Mouse (Mus musculus): Measurements from ENCODE around the gene Catspere2. TPM values are rescaled to one million over a fixed set of nuclear protein-coding genes. Genes with fewer than 3 reads are reported as not detected.
A peak's percentile ranks its signal among the peaks of the same experiment; 100 is the strongest.
"Not testable (repeated sequence)": the region's sequence is repeated elsewhere in the genome, so short reads cannot be mapped to it uniquely, and the experiment has no call there.

The Catspere2 gene
- polyA plus RNA-seq, 1 experiment from 2014 or later, result 0.09 TPM

DNA sequence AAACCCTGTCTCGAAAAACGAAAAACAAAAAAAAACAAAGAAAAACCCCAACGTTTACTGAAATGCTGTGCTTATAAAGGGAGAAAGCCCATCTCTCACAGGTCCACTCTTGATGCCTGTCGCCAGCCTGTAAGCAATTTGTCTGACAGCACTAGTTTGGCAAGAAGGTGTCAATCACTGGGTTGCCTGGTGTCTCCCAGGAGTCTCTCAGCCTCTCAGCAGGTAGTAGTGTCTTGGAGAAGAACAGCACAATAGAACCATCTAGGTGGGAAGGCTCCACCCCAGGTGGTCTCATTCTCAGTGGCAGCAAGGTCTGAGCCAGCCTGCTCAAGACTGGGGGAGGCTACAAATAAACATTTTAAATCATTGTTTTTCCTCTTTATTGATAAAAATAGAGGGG is 224.6 kb downstream of the Catspere2 start:
- 90% methylated on average over 4 of the region's 4 CpGs for WGBS
- ATAC-seq, result not testable (repeated sequence)

GRCm38 (mm10) chr1:178209966-178210365 is 226.7 kb downstream of the Catspere2 start:
- Histone ChIP-seq H3K27ac (ENCODE audit: low read length) (no peak overlapping the region), H3K4me3 (ENCODE audit: low read length) (no peak overlapping the region), H3K36me3 (ENCODE audit: control insufficient read depth, insufficient read depth, low read length) (no peaks in the 10 kb centered on the region), H3K9me3 (ENCODE audit: control insufficient read depth, low read length) (no peaks in the 10 kb centered on the region), H3K27me3 (replicated peaks; ENCODE audit: control insufficient read depth, insufficient read depth, low read length) (no peaks in the 10 kb centered on the region), H3K4me1 (ENCODE audit: control insufficient read depth, insufficient read depth, low read length) (no peaks in the 10 kb centered on the region), H3K9ac (ENCODE audit: low read depth, low read length) (no peak overlapping the region), H3K4me2 (ENCODE audit: low read depth, low read length) (no peak overlapping the region)
- ATAC-seq, result no peak

More for the DNA sequence above, 224.6 kb downstream of the Catspere2 start:
- not testable (repeated sequence) for H3K36me3 ChIP-seq (ENCODE audit: control insufficient read depth, insufficient read depth, low read length); H3K9ac ChIP-seq (ENCODE audit: low read depth, low read length); H3K27ac ChIP-seq (ENCODE audit: low read length); H3K4me3 ChIP-seq (ENCODE audit: low read length); H3K4me2 ChIP-seq (ENCODE audit: low read depth, low read length); H3K27me3 ChIP-seq (replicated peaks; ENCODE audit: control insufficient read depth, insufficient read depth, low read length); H3K9me3 ChIP-seq (ENCODE audit: control insufficient read depth, low read length); H3K4me1 ChIP-seq (ENCODE audit: control insufficient read depth, insufficient read depth, low read length)

DNA sequence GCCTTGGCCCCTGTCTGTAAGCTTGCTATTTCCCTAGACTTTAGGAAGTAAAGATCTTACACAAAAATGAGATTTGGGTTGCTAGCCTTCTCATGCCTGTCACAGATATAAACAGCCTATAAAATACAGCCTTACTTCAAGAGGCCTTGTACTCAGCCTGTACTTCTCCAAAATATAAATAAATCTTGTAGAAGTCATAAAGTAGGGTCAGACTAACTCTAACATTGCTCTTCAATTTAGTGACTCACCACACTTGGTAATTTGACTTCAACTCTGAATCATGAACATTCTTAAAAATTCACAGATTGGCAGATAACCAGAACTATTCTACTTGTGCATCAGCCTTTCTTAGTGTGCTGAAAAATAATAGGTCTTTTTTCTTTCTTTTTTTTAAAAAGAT is 233.9 kb downstream of the Catspere2 start:
- H3K27me3 ChIP-seq (replicated peaks; ENCODE audit: control insufficient read depth, insufficient read depth, low read length), result no peaks in the 10 kb centered on the region
- H3K27ac ChIP-seq (ENCODE audit: low read length), result no peak overlapping the region
- no peaks in the 10 kb centered on the region for H3K9me3 ChIP-seq (ENCODE audit: control insufficient read depth, low read length)
- H3K36me3 ChIP-seq (ENCODE audit: control insufficient read depth, insufficient read depth, low read length), result no peaks in the 10 kb centered on the region
- ATAC-seq, result 0 out of 2 replicates have a peak, but pooled peaks have one; percentile 18
- H3K4me3 ChIP-seq (ENCODE audit: low read length), result no peak overlapping the region
- H3K4me2 ChIP-seq (ENCODE audit: low read depth, low read length), result no peak overlapping the region
- no peak overlapping the region for H3K9ac ChIP-seq (ENCODE audit: low read depth, low read length)
- peaks cover 6% of the 10 kb centered on the region for H3K4me1 ChIP-seq (ENCODE audit: control insufficient read depth, insufficient read depth, low read length)

DNA sequence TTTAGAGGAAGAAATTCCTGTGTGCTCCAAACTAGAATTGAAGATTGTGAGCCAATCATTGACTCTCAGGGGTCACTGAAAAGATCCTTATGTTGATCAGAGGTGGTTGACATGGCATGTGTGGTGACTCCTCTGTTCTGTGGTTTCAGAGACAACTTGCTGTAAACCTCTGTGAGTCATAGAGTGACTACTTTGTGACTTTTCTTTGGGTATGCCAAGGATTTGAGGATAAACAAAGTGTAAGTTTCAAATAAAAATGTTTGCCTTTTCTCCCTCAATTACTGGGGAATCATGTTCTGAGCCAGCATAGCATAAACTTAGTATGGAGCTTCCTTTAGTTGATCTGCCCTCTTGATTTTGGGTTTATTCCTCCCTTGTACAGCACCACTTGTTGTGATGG is 235.1 kb downstream of the Catspere2 start:
- Histone ChIP-seq H3K27ac (ENCODE audit: low read length) (no peak overlapping the region), H3K9me3 (ENCODE audit: control insufficient read depth, low read length) (no peaks in the 10 kb centered on the region), H3K4me1 (ENCODE audit: control insufficient read depth, insufficient read depth, low read length) (peaks cover 6% of the 10 kb centered on the region), H3K9ac (ENCODE audit: low read depth, low read length) (no peak overlapping the region), H3K4me3 (ENCODE audit: low read length) (no peak overlapping the region), H3K4me2 (ENCODE audit: low read depth, low read length) (no peak overlapping the region), H3K36me3 (ENCODE audit: control insufficient read depth, insufficient read depth, low read length) (no peaks in the 10 kb centered on the region), H3K27me3 (replicated peaks; ENCODE audit: control insufficient read depth, insufficient read depth, low read length) (no peaks in the 10 kb centered on the region)
- ATAC-seq, result no peak

GRCm38 (mm10) chr1:178219166-178220077 is 236.2 kb downstream of the Catspere2 start:
- no peak overlapping the region for H3K4me2 ChIP-seq (ENCODE audit: low read depth, low read length)
- no peak overlapping the region for H3K4me3 ChIP-seq (ENCODE audit: low read length)
- no peaks in the 10 kb centered on the region for H3K27me3 ChIP-seq (replicated peaks; ENCODE audit: control insufficient read depth, insufficient read depth, low read length)
- 67% methylated on average over 5 of the region's 5 CpGs for WGBS
- peaks cover 2% of the 10 kb centered on the region; the same call in 1 of the 2 replicates for H3K36me3 ChIP-seq (ENCODE audit: control insufficient read depth, insufficient read depth, low read length)
- H3K9ac ChIP-seq (ENCODE audit: low read depth, low read length), result no peak overlapping the region
- ATAC-seq, result no peak
- no peak overlapping the region for H3K27ac ChIP-seq (ENCODE audit: low read length)
- H3K4me1 ChIP-seq (ENCODE audit: control insufficient read depth, insufficient read depth, low read length), result peaks cover 6% of the 10 kb centered on the region
- H3K9me3 ChIP-seq (ENCODE audit: control insufficient read depth, low read length), result peaks cover 3% of the 10 kb centered on the region; the same call in 1 of the 2 replicates

Other genes starting within 250 kb of the Catspere2 start
- gene Adss, start 186.9 kb upstream of the Catspere2 start, polyA plus RNA-seq (2015; fragmentation: Nextera tagmentation; extraction: Ambion mirVana), result 40.2 and 42.3 TPM in 2 replicates
- 16.4 and 20.4 TPM in 2 replicates for gene Desi2, start 204.0 kb downstream of the Catspere2 start, polyA plus RNA-seq (2015; fragmentation: Nextera tagmentation; extraction: Ambion mirVana)